Mouse (Mus musculus): ENCODE results near the gene Scgb1a1.

Gene Scgb1a1

DNA sequence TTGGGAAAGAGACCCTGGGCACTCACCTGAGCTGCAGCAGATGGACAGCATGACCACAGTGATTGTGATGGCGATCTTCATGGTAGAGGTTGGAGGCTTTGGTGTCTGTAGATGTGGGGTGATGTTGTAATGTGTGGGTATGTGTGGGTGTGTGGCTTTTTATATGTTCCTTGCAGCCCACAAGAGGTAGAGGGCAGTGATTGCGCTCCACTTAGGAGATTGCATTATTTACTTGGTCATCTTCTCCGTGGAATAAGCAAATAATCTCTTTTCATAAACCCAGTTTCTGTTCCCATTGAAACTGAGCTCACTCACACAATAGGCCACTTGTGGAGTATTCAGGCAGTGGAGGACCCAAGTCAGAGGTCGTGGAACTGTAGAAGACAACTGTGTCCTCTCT lies at the start of gene Scgb1a1:
Gene Scgb1a1, minus strand, starts transcription at position 138 of the 400 bp plus-strand sequence.
- in situ Hi-C loops (cut with MboI; ENCODE audit: unreplicated experiment in 2 of 2) = no loop called here

DNA sequence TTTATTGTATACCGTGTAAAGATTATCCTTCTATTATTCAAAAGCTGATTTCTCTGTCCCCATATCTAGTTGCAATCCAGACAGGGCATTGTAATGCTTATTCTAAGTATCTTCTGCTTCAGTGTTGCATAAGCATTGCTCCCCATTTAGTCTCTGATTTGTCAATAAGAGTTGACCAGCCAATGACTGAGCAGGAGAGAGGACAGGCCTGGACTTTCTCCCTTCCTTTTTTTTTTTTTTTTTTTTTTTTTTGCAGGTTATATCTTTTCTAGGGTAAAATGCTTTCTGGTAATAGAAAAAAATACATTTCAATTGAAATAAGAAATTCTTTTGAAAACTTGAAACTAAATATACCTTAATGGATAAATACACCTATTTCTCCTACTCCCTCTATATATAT lies 49.4 kb upstream of the Scgb1a1 start:
- in situ Hi-C loops (cut with MboI; ENCODE audit: unreplicated experiment in 2 of 2) = loop anchor here in 1 of 2 experiments (25.0 kb wide), 2 partner anchors 900 to 1050 kb away; partner anchors contain the start of genes Fads1 and Fads3

DNA sequence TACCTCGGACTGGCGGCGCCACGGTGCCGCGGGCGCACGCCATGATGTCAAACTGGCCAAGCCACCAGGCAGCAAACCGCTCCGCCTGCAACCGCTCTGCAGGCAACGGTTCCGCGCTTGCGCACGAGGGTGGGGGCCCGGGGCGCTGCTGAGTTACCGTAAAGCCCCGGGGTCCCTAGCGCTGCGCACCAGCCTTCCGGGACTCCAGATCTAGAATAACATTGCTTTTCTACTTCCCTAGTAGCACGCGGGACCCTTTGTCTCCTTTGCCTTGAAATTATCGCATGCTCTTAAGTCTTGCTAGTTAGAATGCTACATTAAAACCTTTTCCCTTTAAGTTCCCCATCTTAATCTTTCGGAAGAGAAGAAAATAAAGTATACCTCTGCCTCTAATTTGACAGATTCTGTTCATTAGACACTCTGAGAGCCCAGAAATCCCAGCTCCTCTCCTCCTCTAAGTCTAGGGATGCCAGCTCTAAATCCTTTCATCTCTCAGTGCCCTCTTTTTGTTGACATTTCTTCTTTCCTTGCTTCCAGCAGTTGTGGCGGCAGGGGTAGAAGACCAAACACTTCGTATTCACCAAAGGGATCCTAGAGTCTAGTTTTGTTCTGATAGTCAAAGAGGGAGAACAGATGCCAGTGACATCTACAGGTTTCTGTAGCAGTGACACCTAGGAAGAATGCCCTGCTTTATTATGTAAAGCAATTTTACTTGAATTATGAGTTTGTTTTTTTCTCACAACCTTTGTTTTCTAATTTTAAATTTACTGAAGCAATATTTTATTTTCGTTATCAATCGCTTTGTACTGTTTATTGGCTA lies 48.0 kb upstream of the Scgb1a1 start, which contains the start of gene Asrgl1:
Gene Asrgl1, minus strand, starts transcription at position 125 of the 820 bp plus-strand sequence.
- in situ Hi-C loops (cut with MboI; ENCODE audit: unreplicated experiment in 2 of 2) = loop anchor here in 1 of 2 experiments (25.0 kb wide), 2 partner anchors 902 to 1052 kb away; partner anchors contain the start of genes Fads1 and Fads3

GRCm38 (mm10) chr19:9134746-9135511 lies 47.2 kb upstream of the Scgb1a1 start:
- in situ Hi-C loops (cut with MboI; ENCODE audit: unreplicated experiment in 2 of 2) = loop anchor here in 1 of 2 experiments (25.0 kb wide), 2 partner anchors 902 to 1052 kb away; partner anchors contain the start of genes Fads1 and Fads3

DNA sequence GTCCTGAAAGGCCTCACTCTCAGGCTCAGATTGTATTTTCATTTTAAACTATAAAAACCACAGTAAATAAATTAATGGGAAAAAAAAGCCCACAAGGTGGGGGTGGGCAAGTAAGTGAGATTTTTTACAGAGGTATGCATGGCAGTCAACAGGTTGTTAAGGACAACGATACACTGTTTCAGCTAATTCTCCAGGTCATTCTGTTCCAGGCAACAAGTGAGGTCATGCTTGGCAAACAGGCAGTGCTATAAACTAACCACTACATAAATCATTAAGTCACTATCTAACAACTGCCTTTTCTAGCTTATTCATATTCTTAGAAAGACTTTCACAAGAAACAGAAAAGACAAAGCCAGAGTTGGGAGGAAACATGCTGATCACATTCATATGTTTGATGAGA lies 42.2 kb upstream of the Scgb1a1 start:
- in situ Hi-C loops (cut with MboI; ENCODE audit: unreplicated experiment in 2 of 2) = loop anchor here in 1 of 2 experiments (25.0 kb wide), 2 partner anchors 907 to 1057 kb away; partner anchors contain the start of genes Fads1 and Fads3

DNA sequence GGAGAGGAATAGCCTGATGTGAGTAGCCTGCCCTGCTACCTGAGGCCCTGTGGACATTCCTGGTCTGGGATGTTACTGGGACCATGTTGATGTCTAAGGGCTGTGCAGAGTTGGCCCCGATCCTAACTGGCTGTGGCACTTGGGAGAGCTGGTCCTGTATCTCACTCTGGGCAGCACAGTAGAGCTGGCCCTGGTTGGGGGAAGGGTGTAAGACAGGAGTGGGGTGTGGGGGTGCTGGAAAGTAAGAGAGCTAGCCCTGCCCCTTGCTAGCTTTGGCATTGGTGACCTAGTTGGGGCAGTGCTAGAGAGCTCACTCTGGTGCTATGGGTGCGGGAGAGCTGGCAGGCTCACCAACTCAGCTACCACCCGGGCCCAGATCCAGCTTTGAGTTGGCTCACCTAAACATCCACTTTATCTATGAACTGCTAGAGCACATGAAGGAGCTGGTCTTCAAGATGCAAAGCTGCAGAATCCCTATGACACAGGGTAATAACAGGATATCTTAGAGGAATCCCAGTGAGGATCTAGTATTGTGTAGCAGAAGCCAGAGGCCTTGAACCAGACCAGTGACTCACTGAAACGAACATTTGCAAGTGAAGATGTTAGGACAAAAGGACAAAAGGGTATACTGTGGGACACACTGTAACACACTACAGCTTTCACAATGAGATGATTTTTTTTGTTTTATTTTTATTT lies 40.9 kb upstream of the Scgb1a1 start:
- in situ Hi-C loops (cut with MboI; ENCODE audit: unreplicated experiment in 2 of 2) = loop anchor here in 1 of 2 experiments (25.0 kb wide), 2 partner anchors 909 to 1059 kb away; partner anchors contain the start of genes Fads1 and Fads3

DNA sequence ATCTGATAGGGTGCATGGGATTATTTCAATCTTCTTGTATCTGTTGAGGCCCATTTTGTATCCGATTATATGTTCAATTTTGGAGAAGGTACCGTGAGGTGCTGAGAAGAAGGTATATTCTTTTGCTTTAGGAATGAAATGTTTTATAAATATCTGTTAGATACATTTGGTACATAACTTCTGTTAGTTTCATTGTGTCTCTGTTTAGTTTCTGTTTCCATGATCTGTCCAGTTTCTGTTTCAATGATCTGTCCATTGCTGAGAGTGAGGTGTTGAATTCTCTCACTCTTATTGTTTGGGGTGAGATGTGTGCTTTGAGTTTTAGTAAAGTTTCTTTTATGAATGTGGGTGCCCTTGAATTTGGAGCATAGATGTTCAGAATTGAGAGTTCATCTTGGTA lies 36.2 kb upstream of the Scgb1a1 start:
- in situ Hi-C loops (cut with MboI; ENCODE audit: unreplicated experiment in 2 of 2) = loop anchor here in 1 of 2 experiments (25.0 kb wide), 1 partner anchor 537 kb away; the partner anchor contains the start of gene Slc22a8

GRCm38 (mm10) chr19:9122390-9122789 lies 34.6 kb upstream of the Scgb1a1 start:
- in situ Hi-C loops (cut with MboI; ENCODE audit: unreplicated experiment in 2 of 2) = loop anchor here in 1 of 2 experiments (25.0 kb wide), 1 partner anchor 535 kb away; the partner anchor contains the start of gene Slc22a8

GRCm38 (mm10) chr19:9119655-9120425 lies 32.1 kb upstream of the Scgb1a1 start:
- in situ Hi-C loops (cut with MboI; ENCODE audit: unreplicated experiment in 2 of 2) = loop anchor here (10.0 to 25.0 kb wide), 2 partner anchors 533 to 555 kb away; partner anchors contain the start of gene Slc22a8 (in 1 of the 2)

GRCm38 (mm10) chr19:9117275-9117674 lies 29.5 kb upstream of the Scgb1a1 start:
- in situ Hi-C loops (cut with MboI; ENCODE audit: unreplicated experiment in 2 of 2) = loop anchor here (10.0 to 25.0 kb wide), 2 partner anchors 530 to 552 kb away; partner anchors contain the start of gene Slc22a8 (in 1 of the 2)

GRCm38 (mm10) chr19:9116268-9116667 lies 28.5 kb upstream of the Scgb1a1 start:
- in situ Hi-C loops (cut with MboI; ENCODE audit: unreplicated experiment in 2 of 2) = loop anchor here (10.0 to 25.0 kb wide), 2 partner anchors 529 to 551 kb away; partner anchors contain the start of gene Slc22a8 (in 1 of the 2)

GRCm38 (mm10) chr19:9112043-9112442 lies 24.3 kb upstream of the Scgb1a1 start:
- in situ Hi-C loops (cut with MboI; ENCODE audit: unreplicated experiment in 2 of 2) = loop anchor here (5.0 to 25.0 kb wide), 4 partner anchors 255 to 547 kb away; partner anchors contain the start of gene Slc22a8 (in 1 of the 2)

GRCm38 (mm10) chr19:9110182-9110869 lies 22.6 kb upstream of the Scgb1a1 start:
- in situ Hi-C loops (cut with MboI; ENCODE audit: unreplicated experiment in 2 of 2) = loop anchor here (5.0 to 25.0 kb wide), 4 partner anchors 253 to 546 kb away; partner anchors contain the start of gene Slc22a8 (in 1 of the 2)

DNA sequence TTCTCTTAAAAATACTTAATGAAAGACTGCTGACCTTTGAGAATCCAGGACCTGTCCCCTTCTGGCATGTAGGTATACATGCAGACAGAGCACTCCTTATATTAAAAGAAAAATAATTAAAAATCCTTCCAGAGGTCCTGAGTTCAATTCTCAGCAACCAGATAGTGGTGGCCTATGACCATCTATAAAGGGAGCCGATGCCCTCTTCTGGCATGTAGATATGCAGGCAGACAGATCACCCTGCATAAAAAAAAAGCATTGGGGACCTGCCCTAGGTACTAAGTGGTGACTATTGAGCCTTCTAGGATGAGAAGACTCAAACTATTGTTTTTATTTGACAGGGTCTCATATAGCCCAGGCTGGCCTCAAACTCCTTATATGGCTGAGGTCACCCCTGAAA lies 20.8 kb upstream of the Scgb1a1 start:
- in situ Hi-C loops (cut with MboI; ENCODE audit: unreplicated experiment in 2 of 2) = loop anchor here in 1 of 2 experiments (10.0 to 25.0 kb wide), 2 partner anchors 394 to 521 kb away; partner anchors contain the start of gene Slc22a8

DNA sequence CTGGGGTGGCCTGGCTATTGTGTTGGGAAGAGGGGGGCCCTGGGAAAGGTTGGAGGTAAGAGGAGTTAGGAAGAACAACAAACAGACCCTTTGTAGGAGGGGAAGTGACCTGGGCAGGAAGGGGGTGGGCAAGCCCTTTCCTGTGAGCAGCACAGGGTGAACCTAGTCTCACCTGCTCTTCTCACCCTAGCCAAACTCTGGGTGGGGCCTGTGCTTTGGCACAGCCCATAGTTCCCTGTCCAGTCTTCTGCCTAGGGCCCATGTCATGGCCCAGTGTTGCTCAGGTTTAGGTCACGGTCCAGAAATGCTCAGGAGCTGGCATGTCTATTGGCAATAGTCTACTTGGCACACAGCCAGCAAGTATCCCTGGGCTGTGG lies 19.6 kb upstream of the Scgb1a1 start:
- in situ Hi-C loops (cut with MboI; ENCODE audit: unreplicated experiment in 2 of 2) = loop anchor here in 1 of 2 experiments (10.0 to 25.0 kb wide), 2 partner anchors 393 to 520 kb away; partner anchors contain the start of gene Slc22a8

GRCm38 (mm10) chr19:9106751-9107378 lies 19.1 kb upstream of the Scgb1a1 start:
- in situ Hi-C loops (cut with MboI; ENCODE audit: unreplicated experiment in 2 of 2) = loop anchor here in 1 of 2 experiments (10.0 to 25.0 kb wide), 2 partner anchors 392 to 520 kb away; partner anchors contain the start of gene Slc22a8

DNA sequence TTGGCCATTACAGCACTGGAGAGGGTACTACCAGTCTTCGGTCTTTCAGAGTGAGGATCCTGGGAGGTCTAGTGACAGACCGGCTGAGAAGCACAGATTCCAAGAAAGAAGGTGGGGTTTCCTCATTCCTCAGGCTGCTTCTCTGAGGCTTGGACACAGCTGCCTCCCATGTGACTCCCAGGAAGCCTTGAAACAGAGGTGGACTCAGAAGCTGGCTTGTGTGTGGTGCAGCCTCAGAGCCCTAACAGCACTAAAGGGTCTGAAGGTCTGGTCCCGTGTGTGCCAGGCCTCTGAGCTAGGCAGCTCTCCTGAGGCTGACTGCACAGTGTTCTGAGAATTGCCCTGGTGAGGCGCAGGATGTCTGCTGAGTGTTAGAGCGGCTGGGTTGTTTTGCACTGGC lies 18.3 kb upstream of the Scgb1a1 start:
- in situ Hi-C loops (cut with MboI; ENCODE audit: unreplicated experiment in 2 of 2) = loop anchor here in 1 of 2 experiments (10.0 to 25.0 kb wide), 2 partner anchors 391 to 519 kb away; partner anchors contain the start of gene Slc22a8
